Mouse (Mus musculus): Measurements from ENCODE around the gene Peak1. TPM values are rescaled to one million over a fixed set of nuclear protein-coding genes. Genes with fewer than 3 reads are reported as not detected.
"Not testable (repeated sequence)": the region's sequence is repeated elsewhere in the genome, so short reads cannot be mapped to it uniquely, and the experiment has no call there.

Gene Peak1
- polyA plus RNA-seq, 1 experiment = 6.3 TPM

DNA sequence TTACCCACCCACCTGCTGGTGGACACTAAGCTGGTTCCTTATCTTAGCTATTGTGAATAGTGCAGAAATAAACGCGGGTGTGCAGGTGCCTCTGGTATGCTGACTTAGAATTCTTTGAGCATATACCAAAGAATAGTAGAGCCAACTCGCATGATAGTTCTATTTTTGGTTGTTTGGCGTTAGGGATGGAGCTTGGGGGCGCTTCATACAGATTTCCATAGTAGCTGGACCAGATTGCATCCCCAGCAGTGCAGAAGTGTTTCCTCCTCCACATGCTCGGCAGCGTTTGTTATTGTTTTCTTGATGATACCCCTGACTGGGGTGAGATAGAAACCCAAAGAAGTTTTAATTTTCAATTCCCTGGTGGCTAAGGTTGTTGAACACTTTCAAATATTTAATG is 21.8 kb upstream of the Peak1 start:
- no peak for TF ChIP-seq POLR2A (IDR thresholded peaks at IDR 0.05; ENCODE audit: borderline replicate concordance, extremely low read depth, insufficient read depth, insufficient read length, poor library complexity, severe bottlenecking)
- TF ChIP-seq CTCF (IDR thresholded peaks at IDR 0.05; ENCODE audit: borderline replicate concordance, extremely low read depth, insufficient read depth, insufficient read length) = no peak

GRCm38 (mm10) chr9:56437300-56437892 is 19.5 kb upstream of the Peak1 start:
- DNase-seq (ENCODE audit: low read depth) = not testable (repeated sequence)

More for the DNA sequence above, 21.8 kb upstream of the Peak1 start:
- no peak for DNase-seq (ENCODE audit: low read depth)

GRCm38 (mm10) chr9:56435821-56436526 is 18.1 kb upstream of the Peak1 start:
- no peak for TF ChIP-seq CTCF (IDR thresholded peaks at IDR 0.05; ENCODE audit: borderline replicate concordance, extremely low read depth, insufficient read depth, insufficient read length)
- no peak for TF ChIP-seq POLR2A (IDR thresholded peaks at IDR 0.05; ENCODE audit: borderline replicate concordance, extremely low read depth, insufficient read depth, insufficient read length, poor library complexity, severe bottlenecking)
- peak; percentile 47 for DNase-seq (ENCODE audit: low read depth)

DNA sequence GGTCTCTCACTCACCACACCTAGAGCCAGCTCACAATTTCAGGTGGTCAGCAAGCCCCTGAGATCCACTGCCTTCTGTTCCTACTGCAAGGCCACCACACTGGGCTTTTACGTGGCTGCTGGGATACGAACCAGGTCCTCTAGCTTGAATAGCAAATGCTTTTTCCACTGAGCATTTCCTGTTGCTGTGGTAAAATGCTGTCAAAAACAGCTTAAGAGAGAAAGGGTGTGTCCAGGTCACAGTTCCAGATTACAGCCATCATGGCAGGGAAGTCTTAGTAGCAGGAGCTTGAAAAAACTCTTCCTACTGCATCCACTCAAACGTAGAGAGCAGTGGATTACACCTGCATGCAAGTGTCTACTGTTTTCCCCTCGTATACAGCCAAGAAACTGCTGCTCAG is 7.0 kb upstream of the Peak1 start:
- DNase-seq (ENCODE audit: low read depth) = no peak
- TF ChIP-seq POLR2A (IDR thresholded peaks at IDR 0.05; ENCODE audit: borderline replicate concordance, extremely low read depth, insufficient read depth, insufficient read length, poor library complexity, severe bottlenecking) (no peak), CTCF (IDR thresholded peaks at IDR 0.05; ENCODE audit: borderline replicate concordance, extremely low read depth, insufficient read depth, insufficient read length) (no peak)

DNA sequence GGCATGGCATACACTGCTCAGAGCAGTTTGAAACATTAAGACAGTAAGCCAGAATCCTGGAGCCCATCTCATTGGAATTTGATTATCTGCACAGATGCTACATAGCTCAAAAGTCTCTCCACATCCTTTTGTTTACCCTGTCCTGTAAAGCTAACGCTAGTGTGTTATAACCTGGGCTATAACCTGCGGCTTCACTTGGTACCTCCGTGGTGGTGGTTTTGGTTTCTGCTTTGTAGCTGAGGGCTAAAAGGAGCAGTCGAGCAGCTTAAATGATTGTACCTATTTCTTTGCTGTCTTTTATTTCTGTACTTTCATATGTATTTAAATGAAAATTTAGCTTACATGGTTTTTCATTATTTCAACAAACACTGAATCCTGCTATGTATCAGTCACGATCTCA is 4.1 kb upstream of the Peak1 start:
- no peak for DNase-seq (ENCODE audit: low read depth)
- TF ChIP-seq POLR2A (IDR thresholded peaks at IDR 0.05; ENCODE audit: borderline replicate concordance, extremely low read depth, insufficient read depth, insufficient read length, poor library complexity, severe bottlenecking) = no peak
- no peak for TF ChIP-seq CTCF (IDR thresholded peaks at IDR 0.05; ENCODE audit: borderline replicate concordance, extremely low read depth, insufficient read depth, insufficient read length)

DNA sequence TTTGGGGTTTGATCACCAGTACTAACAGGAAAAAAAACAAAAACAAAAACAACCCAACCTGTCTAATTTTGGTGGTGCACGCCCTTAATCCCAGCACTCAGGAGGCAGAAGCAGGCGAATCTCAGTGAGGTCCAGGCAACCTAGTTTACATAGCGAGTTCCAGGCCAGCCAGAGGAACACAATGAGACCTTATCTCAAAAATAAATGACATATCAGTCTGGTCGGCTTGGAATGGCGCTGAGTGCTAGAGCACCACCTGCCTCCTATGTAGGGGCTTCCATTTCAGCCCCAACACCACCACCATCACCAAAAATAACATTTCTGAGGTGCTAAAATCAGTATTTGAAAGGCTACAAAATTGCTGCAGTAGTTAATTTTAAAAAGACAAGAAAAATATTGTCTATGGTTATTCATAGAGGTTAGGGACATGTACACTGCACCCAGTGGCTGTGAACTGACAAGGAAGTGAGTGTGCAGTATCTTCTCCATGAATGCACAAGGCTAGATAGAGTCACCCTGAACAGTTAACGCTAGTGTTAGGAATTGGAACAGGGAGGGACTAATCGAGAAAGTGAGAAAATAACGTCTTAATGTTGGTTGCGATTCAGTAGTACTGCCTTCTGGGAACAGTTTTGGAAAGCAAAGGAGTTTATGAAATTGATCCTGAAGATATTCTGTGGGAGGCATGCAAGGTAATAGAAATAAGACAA is 3.2 kb upstream of the Peak1 start:
- TF ChIP-seq CTCF (IDR thresholded peaks at IDR 0.05; ENCODE audit: borderline replicate concordance, extremely low read depth, insufficient read depth, insufficient read length) = no peak
- TF ChIP-seq POLR2A (IDR thresholded peaks at IDR 0.05; ENCODE audit: borderline replicate concordance, extremely low read depth, insufficient read depth, insufficient read length, poor library complexity, severe bottlenecking) = no peak
- no peak for DNase-seq (ENCODE audit: low read depth)

GRCm38 (mm10) chr9:56420236-56420635 is 2.4 kb upstream of the Peak1 start:
- no peak for DNase-seq (ENCODE audit: low read depth)
- TF ChIP-seq POLR2A (IDR thresholded peaks at IDR 0.05; ENCODE audit: borderline replicate concordance, extremely low read depth, insufficient read depth, insufficient read length, poor library complexity, severe bottlenecking) = no peak
- no peak for TF ChIP-seq CTCF (IDR thresholded peaks at IDR 0.05; ENCODE audit: borderline replicate concordance, extremely low read depth, insufficient read depth, insufficient read length)

- DNase-seq (ENCODE audit: low read depth) = peak; percentile 96
- TF ChIP-seq CTCF (IDR thresholded peaks at IDR 0.05; ENCODE audit: borderline replicate concordance, extremely low read depth, insufficient read depth, insufficient read length) = no peak
- peak; percentile 50; the same call in 1 of the 2 replicates for TF ChIP-seq POLR2A (IDR thresholded peaks at IDR 0.05; ENCODE audit: borderline replicate concordance, extremely low read depth, insufficient read depth, insufficient read length, poor library complexity, severe bottlenecking)
Observed at GRCm38 (mm10) chr9:56418738-56419239, 922 bp upstream of the Peak1 start.

DNA sequence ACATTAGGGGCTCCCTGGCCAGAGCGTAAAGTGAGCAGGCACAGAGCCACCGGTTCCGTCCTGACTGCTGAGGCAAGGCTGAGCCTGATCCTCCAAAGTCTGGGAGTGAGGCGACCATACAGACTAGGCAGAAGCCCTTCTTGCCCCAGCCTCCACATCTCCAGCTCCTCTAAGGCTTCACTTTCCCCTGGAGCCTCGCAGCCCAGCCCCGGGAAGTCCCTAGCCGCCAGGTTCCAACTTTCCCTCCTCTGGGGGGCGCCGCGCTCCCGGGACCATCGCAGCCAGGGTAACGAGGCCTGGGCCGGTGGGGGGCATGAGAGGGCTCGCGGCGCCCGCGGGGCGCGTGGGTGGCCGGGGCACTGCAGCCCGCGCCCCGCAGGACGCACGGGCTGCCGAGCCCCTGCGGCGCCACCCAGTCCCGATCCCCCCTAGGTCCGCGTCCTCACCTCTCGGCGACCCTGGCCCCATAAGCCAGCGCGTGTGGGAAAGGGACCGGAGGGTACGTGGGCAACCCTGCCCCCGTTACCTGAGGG is 386 bp downstream of the Peak1 start:
- TF ChIP-seq CTCF (IDR thresholded peaks at IDR 0.05; ENCODE audit: borderline replicate concordance, extremely low read depth, insufficient read depth, insufficient read length) (peak; percentile 36; the same call in 1 of the 2 replicates), POLR2A (IDR thresholded peaks at IDR 0.05; ENCODE audit: borderline replicate concordance, extremely low read depth, insufficient read depth, insufficient read length, poor library complexity, severe bottlenecking) (no peak)
- peak; percentile 71 for DNase-seq (ENCODE audit: low read depth)

DNA sequence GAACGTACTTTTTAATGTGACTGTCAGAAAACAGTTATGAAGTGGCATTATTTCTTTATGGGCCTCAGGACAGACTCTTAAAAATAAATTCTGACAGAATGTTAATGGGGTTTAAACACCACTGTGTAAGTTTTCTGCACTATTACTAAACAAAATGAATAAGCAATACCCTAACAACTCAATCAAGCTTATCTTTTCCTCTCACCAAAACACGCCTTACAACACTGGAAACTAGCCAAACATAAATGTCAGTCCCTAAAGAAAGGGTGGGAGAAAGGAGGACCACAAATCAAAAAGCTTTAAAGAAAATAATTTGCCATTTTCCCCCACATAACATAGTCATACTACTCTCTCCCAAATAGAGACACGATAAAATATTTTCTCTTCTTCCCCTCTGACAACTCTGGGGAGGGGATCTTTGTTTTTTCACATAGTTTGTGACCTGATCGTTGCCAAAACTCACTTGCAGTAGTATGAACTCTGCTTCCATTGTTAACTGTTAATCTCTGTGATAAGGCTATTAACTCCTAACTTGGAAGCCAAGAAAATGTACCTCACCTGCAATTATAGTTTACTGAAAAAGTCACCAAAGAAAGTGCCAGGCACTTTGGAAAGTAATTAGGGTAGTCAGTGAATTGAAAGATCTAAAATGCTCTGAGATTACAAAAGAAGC is 1.8 kb downstream of the Peak1 start:
- DNase-seq (ENCODE audit: low read depth) = no peak
- TF ChIP-seq POLR2A (IDR thresholded peaks at IDR 0.05; ENCODE audit: borderline replicate concordance, extremely low read depth, insufficient read depth, insufficient read length, poor library complexity, severe bottlenecking) (no peak), CTCF (IDR thresholded peaks at IDR 0.05; ENCODE audit: borderline replicate concordance, extremely low read depth, insufficient read depth, insufficient read length) (no peak)

GRCm38 (mm10) chr9:56415393-56415792 is 2.5 kb downstream of the Peak1 start:
- TF ChIP-seq CTCF (IDR thresholded peaks at IDR 0.05; ENCODE audit: borderline replicate concordance, extremely low read depth, insufficient read depth, insufficient read length) (no peak), POLR2A (IDR thresholded peaks at IDR 0.05; ENCODE audit: borderline replicate concordance, extremely low read depth, insufficient read depth, insufficient read length, poor library complexity, severe bottlenecking) (no peak)
- DNase-seq (ENCODE audit: low read depth) = peak; percentile 18

All from brain, embryonic 14.5 days (tissue).